Mouse (Mus musculus) ES-E14 (cell line): ENCODE measurements around the gene Plcd4. TPM values are rescaled to one million over a fixed set of nuclear protein-coding genes. Genes with fewer than 3 reads are reported as not detected.
"Not testable (repeated sequence)": the region's sequence is repeated elsewhere in the genome, so short reads cannot be mapped to it uniquely, and the experiment has no call there.

Experiments used
- DNase-seq: peaks from one replicate; pipeline ENCODE4 v3.0.0-alpha.2; 2013; ENCODE audit warnings: low read depth, low spot score
- H3K27ac ChIP-seq: 2 replicates; pipeline ENCODE4 v1.5.1; 2012; ENCODE audit warnings: low read depth, mild to moderate bottlenecking, low read length, moderate library complexity, mixed read lengths; ENCODE audit not compliant: poor library complexity, insufficient read depth, severe bottlenecking
- H3K36me3 ChIP-seq: 2 replicates; pipeline ENCODE4 v1.6.1; 2012; ENCODE audit warnings: mild to moderate bottlenecking, low read length, moderate library complexity, mixed read lengths; ENCODE audit not compliant: control insufficient read depth, poor library complexity, insufficient read depth, severe bottlenecking
- H3K4me1 ChIP-seq, 2 experiments: fragments of 150-350 bp in 1 of 2; sonication (generic) in 1 of 2; 2 replicates each; pipeline ENCODE4 v1.6.1; 2012; ENCODE audit warnings: low read length in 2 of 2, mild to moderate bottlenecking in 1 of 2, mixed read lengths in 1 of 2; ENCODE audit not compliant: control insufficient read depth in 2 of 2, insufficient read depth in 2 of 2, poor library complexity in 1 of 2
- H3K4me3 ChIP-seq, 2 experiments: fragments of 150-350 bp in 1 of 2; sonication (generic) in 1 of 2; 2 replicates each; pipeline ENCODE4 v1.5.1; 2012; ENCODE audit warnings: low read length in 2 of 2, low read depth in 1 of 2, mild to moderate bottlenecking in 1 of 2, mixed read lengths in 1 of 2; ENCODE audit not compliant: insufficient read depth in 1 of 2, poor library complexity in 1 of 2, severe bottlenecking in 1 of 2
- H3K9ac ChIP-seq: 2 replicates; pipeline ENCODE4 v1.6.1; 2012; ENCODE audit warnings: low read depth, mild to moderate bottlenecking, low read length, mixed read lengths; ENCODE audit not compliant: poor library complexity, insufficient read depth, severe bottlenecking
- H3K9me3 ChIP-seq: fragments of 150-350 bp; sonication (generic); 2 replicates; pipeline ENCODE4 v1.6.1; 2012; ENCODE audit warnings: low read depth, mild to moderate bottlenecking, low read length; ENCODE audit not compliant: control insufficient read depth, insufficient read depth
- CHD2 ChIP-seq: IDR thresholded peaks from 2 replicates; pipeline ENCODE4 v1.6.1; 2014; ENCODE audit warnings: mild to moderate bottlenecking, low read depth, low read length, inconsistent platforms
- HCFC1 ChIP-seq: IDR thresholded peaks from 2 replicates; pipeline ENCODE4 v1.6.1; 2012; ENCODE audit warnings: low read length, inconsistent platforms, borderline replicate concordance; ENCODE audit not compliant: insufficient read depth
- MAFK ChIP-seq: IDR thresholded peaks from 2 replicates; pipeline ENCODE4 v1.6.1; 2014; ENCODE audit warnings: mild to moderate bottlenecking, low read depth, low read length, inconsistent platforms; ENCODE audit not compliant: insufficient read depth
- ZC3H11A ChIP-seq: IDR thresholded peaks from 2 replicates; pipeline ENCODE4 v1.6.1; 2012; ENCODE audit warnings: low read depth, mild to moderate bottlenecking, inconsistent platforms, low read length, borderline replicate concordance
- ZNF384 ChIP-seq: IDR thresholded peaks from 2 replicates; pipeline ENCODE4 v1.6.1; 2012; ENCODE audit warnings: low read depth, low read length, inconsistent platforms
- in situ Hi-C, 2 experiments: fragments of 600-800 bp; cut with MboI; formaldehyde crosslinking; loops; one replicate each; pipeline ENCODE4 v1.15.1; 2025; ENCODE audit warnings: low sequenced_read_pairs in 2 of 2, inconsistent platforms in 1 of 2; ENCODE audit not compliant: unreplicated experiment in 2 of 2
- total RNA-seq: library from RNA; depleted of rRNA; stranded (reverse); fragments of 300-350 nt; gene quantifications from 2 replicates; pipeline ENCODE4 v1.2.3, GENCODE M21; 2012

Plcd4 gene
- total RNA-seq, 1 experiment: 1.2 TPM

DNA sequence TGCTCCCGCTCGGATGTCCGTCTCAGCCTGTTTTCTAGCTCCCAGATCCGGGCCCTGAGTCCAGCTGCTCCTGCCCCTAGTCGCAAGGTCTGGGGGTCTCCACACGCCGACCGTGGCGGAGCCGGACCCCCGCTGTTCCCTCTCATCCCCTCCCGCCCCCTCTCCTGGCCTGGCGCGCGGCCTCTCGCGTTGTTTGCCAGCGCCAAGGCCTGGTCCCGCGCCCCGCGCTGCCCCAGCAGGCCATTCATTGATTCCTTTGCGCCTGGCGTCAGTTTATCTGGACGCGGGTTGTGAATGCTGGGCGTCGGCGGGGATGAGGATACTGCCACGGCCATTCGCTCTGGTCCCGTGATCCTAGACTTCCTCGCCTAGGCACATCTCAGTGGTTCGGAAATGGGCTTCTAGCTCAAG, 36.2 kb upstream of the Plcd4 start:
- in situ Hi-C loops: no loop called here
- Histone ChIP-seq H3K4me3 (peak overlapping the region; percentile 81 to 93), H3K9me3 (no peaks in the 10 kb centered on the region), H3K9ac (peak overlapping the region; percentile 99), H3K27ac (peak overlapping the region; percentile 97), H3K4me1 (peaks cover 1 to 8% of the 10 kb centered on the region in 2 experiments; a peak in 1 of 4 replicates), H3K36me3 (no peaks in the 10 kb centered on the region; the same call in 1 of the 2 replicates)
- TF ChIP-seq ZNF384 (no peak), CHD2 (peak; percentile 93)
- DNase-seq: peak; percentile 77

DNA sequence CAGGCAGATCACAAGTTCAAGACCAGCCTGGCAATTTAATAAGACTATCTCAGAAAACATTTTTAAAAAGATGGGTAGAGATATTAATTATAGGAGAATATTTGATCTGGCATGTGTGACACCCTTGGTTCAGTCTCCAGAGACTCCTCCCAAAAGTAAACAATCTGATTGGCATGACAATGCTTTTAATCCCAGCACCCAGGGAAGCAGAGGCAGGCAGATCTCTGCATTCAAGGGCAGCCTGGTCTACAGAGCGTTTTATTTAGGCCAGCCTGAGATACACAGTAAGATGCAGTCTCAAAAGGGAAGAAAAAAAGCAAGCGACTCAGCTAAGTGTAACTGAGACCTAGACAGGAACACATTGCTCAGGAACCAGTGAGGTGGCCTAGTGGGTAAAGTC, 34.9 kb upstream of the Plcd4 start:
- peak overlapping the region; percentile 37; the same call in 1 of the 2 replicates for H3K9ac ChIP-seq
- in situ Hi-C loops: no loop called here
- no peak for TF ChIP-seq CHD2
- TF ChIP-seq ZNF384: no peak
- TF ChIP-seq HCFC1: no peak
- no peak for TF ChIP-seq MAFK
- TF ChIP-seq ZC3H11A: no peak
- no peak for DNase-seq
- peaks cover 1 to 8% of the 10 kb centered on the region in 2 experiments; a peak in 1 of 4 replicates for H3K4me1 ChIP-seq
- H3K36me3 ChIP-seq: no peaks in the 10 kb centered on the region
- no peaks in the 10 kb centered on the region for H3K9me3 ChIP-seq
- H3K4me3 ChIP-seq: peak overlapping the region in 1 of 2 experiments; percentile 81; a peak in 1 of 4 replicates
- H3K27ac ChIP-seq: no peak overlapping the region

DNA sequence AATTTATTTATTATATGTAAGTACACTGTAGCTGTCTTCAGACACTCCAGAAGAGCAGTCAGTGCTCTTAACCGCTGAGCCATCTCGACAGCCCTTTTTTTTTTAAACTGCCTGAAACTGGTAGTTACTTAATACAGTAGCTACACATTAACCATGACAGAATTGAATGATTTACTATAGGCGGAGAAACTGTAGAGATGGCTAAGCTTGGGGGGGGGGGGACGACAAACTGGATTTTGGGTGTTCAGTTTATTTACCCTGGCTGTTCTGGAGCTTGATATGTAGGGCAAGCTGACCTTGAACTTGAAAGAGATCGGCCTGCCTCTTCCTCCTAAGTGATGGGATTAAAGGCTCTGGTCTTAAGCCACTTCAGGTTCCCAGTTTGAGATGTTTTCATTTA, 31.4 kb upstream of the Plcd4 start:
- in situ Hi-C loops: no loop called here
- Histone ChIP-seq H3K9ac (no peak overlapping the region), H3K27ac (no peak overlapping the region), H3K4me1 (0 out of 4 replicates have a peak, but pooled peaks cover 0 to 1% of the 10 kb centered on the region in 2 experiments), H3K36me3 (no peaks in the 10 kb centered on the region), H3K4me3 (no peak overlapping the region), H3K9me3 (no peaks in the 10 kb centered on the region)
- TF ChIP-seq HCFC1: no peak
- no peak for TF ChIP-seq MAFK
- no peak for TF ChIP-seq ZC3H11A
- TF ChIP-seq CHD2: no peak
- no peak for TF ChIP-seq ZNF384
- no peak for DNase-seq

DNA sequence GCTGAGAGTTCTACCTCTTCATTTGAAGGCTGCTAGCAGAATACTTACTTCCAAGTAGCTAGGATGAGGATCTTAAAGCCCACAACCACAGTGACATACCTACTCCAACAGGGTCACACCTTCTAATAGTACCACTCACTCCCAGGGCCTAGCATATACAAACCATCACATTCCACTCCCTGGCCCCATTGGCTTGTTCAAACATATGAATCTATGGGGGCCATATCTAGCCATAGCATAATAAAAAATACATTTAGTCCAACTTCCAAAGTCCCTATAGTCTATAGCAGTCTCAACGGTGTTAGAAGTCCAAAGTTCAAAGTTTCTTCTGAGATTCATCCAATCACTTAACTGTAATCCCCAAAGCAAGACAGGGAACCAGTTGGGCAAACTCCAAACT, 29.7 kb upstream of the Plcd4 start:
- H3K9ac ChIP-seq, H3K27ac ChIP-seq, in situ Hi-C loops, DNase-seq, H3K9me3 ChIP-seq, H3K36me3 ChIP-seq, H3K4me3 ChIP-seq, H3K4me1 ChIP-seq: not testable (repeated sequence)

DNA sequence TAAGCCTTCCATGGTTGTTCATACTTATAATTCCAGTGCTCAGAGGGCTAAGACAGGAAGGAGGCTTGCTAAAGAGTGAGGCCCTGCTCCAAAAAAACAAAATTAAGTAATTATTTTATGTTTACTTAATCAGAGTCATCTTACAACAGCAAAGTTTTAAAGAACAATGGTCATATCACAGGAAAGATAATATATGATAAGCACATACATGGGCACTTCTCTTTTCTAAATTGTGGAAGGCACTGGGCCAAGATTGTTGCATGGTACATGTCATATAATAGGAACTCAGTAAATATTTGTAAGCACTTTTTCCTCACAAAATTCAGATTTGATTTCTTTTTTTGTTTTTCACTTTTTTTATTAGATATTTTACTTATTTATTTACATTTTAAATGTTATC, 22.8 kb upstream of the Plcd4 start:
- no peaks in the 10 kb centered on the region for H3K4me1 ChIP-seq
- H3K36me3 ChIP-seq: peaks cover 12% of the 10 kb centered on the region
- TF ChIP-seq HCFC1 (no peak), MAFK (no peak), ZC3H11A (no peak), ZNF384 (no peak), CHD2 (no peak)
- no peak overlapping the region for H3K9ac ChIP-seq
- H3K9me3 ChIP-seq: no peaks in the 10 kb centered on the region
- H3K27ac ChIP-seq: no peak overlapping the region
- no peak overlapping the region for H3K4me3 ChIP-seq
- in situ Hi-C loops: no loop called here
- DNase-seq: no peak
